Mouse (Mus musculus): ENCODE results near the gene Lrpprc.
"Not testable (repeated sequence)": the region's sequence is repeated elsewhere in the genome, so short reads cannot be mapped to it uniquely, and the experiment has no call there.

Lrpprc gene

GRCm38 (mm10) chr17:84790447-84791098, at the start of gene Lrpprc:
Gene Lrpprc (minus strand): TSS chr17:84790789.
- in situ Hi-C loops (cut with MseI, MboI), result no loop called here

DNA sequence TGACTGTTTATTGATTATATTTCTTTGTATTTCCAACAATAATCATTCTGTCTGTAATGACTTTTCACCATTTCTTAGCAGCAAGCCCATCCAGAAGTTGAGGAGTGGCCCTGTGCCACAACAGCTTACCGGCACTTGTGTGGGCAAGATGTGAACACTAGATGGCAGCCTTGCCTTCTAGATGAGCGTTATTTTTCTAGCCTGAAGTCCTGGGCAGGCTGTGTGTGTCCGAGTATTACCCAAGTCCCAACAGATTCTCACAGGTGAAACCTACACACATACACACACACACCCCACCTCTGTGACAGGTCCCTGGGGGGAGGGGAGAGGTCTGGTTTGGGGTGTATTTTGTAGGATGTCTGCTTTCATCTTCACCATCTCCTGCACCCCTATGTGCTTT, 47.2 kb upstream of the Lrpprc start:
- in situ Hi-C loops (cut with MseI, MboI), result loop anchor here (25.0 kb wide), 1 partner anchor 800 kb away; no protein-coding TSS in a partner anchor

- in situ Hi-C loops (cut with MseI, MboI), result loop anchor here (25.0 kb wide), 1 partner anchor 802 kb away; no protein-coding TSS in a partner anchor
Measured at GRCm38 (mm10) chr17:84835249-84835648, 44.7 kb upstream of the Lrpprc start.

- in situ Hi-C loops (cut with MseI, MboI), result loop anchor here (25.0 kb wide), 1 partner anchor 805 kb away; no protein-coding TSS in a partner anchor
Measured at GRCm38 (mm10) chr17:84832346-84832745, 41.8 kb upstream of the Lrpprc start.

GRCm38 (mm10) chr17:84828301-84828700, 37.7 kb upstream of the Lrpprc start:
- in situ Hi-C loops (cut with MseI, MboI), result loop anchor here (25.0 kb wide), 1 partner anchor 809 kb away; no protein-coding TSS in a partner anchor

- in situ Hi-C loops (cut with MseI, MboI), result no loop called here
Measured at GRCm38 (mm10) chr17:84820603-84821002, 30.0 kb upstream of the Lrpprc start.

DNA sequence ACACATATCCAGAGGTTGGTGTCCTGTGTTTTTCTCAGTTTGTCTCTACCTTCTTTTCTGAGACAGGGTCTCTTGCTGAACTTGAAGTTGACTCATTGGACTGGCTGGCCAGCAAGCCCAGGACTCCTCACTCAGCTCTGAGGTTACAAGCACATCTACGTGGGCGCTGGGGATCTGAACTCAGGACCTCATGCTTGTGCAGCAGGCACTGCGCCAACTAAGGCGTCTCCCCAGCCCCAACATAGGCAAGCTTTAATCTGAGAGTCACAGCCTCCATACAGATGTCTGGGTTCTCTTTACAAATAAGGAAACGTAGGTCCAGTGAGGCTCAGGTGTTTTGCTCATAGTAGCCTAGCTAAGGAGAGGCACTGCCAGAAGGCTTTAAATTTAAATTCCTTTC, 27.8 kb upstream of the Lrpprc start:
- in situ Hi-C loops (cut with MseI, MboI), result no loop called here

- in situ Hi-C loops (cut with MseI, MboI), result no loop called here
Measured at GRCm38 (mm10) chr17:84816014-84816461, 25.4 kb upstream of the Lrpprc start.

GRCm38 (mm10) chr17:84814905-84815304, 24.3 kb upstream of the Lrpprc start:
- in situ Hi-C loops (cut with MseI, MboI), result no loop called here

GRCm38 (mm10) chr17:84814192-84814591, 23.6 kb upstream of the Lrpprc start:
- in situ Hi-C loops (cut with MseI, MboI), result not testable (repeated sequence)

GRCm38 (mm10) chr17:84792006-84792405, 1.4 kb upstream of the Lrpprc start:
- in situ Hi-C loops (cut with MseI, MboI), result no loop called here

GRCm38 (mm10) chr17:84791156-84791555, 567 bp upstream of the Lrpprc start:
- in situ Hi-C loops (cut with MseI, MboI), result no loop called here

DNA sequence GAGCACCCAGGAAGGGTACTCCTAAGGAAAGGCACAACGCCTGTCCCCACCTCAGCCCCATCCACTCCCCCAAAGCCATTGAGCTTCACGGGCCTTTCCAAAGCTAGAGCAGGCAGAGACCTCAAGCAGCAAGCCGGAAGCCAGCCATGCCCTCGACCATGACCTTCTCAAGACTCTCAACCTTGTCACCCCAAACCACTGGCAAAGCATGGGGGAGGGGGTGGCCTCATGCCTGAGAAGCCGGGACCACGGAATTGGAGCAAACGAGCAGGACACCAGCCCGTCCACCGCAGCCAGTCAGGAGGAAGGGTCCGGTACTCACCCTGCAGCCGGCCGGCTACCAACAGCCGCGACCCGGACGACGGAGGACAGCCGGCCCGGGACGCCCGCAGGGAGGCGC, 546 bp downstream of the Lrpprc start:
- in situ Hi-C loops (cut with MseI, MboI), result no loop called here

DNA sequence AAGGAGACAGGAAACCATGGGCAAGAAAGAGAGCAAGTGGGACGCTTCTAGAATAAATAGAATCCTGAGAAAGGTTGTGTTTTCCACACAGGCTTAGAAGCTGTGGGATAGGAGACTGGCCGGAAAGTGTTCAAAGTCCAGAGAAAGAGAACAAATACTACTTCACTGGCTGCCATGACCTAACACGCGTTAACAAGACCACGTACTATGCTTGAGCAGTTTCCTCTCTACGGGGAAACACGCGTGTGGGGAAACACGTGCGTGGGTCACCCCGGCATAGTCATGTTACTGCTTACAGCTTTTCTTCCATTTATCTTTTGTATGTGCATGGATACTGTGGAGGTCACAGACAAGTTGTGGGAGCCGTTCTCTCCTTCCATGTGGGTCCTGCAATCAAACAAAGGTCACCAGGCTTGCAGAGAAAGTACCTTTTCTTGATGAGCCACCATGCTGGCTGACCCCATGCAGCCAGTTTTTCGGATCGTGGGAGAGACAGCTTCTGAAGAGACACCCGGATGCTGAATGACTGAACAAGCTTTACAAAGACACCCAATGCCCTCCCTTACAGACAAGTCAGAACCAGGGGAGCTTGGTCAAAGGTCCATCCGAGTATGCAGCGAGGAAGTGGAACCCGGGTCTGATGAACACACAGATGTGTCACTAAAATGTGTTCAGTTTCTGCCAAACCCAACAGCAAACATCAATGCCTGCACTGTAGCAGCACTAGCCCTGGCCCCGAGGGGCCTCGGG, 2.0 kb downstream of the Lrpprc start:
- in situ Hi-C loops (cut with MseI, MboI), result no loop called here

DNA sequence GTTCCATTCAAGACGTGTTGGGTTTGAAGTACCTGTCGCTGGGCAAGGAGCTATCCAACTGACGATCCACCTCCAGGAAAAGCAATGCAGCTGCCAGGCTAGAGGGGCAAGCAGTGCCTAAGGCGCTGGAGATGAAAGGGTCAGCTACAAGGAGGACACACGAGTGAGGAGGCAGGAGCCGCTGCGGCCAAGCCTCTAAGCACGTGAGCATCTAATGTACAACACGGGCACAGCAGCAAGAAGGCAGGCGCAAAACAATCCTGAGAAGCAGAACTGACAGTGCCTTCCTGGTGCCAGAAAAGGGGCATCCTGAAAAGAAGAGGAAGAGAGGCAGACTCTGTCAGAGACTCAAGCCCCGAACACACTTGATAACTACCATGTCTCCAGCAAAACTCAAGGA, 3.1 kb downstream of the Lrpprc start:
- in situ Hi-C loops (cut with MseI, MboI), result no loop called here

DNA sequence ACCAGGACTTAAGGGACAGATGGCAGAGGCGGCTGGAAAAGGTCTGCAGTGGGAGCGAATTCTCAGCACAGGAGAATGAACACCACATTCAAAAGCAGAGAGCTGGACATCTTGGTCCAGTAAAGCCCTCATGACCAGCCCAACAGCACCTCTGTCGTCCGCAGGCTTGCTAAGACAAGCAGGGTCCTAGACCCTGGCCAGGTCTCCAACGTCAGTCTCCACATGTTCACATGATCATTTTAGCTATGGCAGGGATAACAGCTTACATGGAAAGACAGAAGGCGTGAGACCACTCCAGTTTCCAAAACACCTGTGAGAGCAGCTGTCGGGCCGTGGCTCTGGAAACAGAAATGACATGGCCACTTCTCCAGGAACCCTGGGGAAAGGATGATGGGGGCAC, 3.7 kb downstream of the Lrpprc start:
- in situ Hi-C loops (cut with MseI, MboI), result no loop called here

GRCm38 (mm10) chr17:84785176-84785575, 5.4 kb downstream of the Lrpprc start:
- in situ Hi-C loops (cut with MseI, MboI), result no loop called here

GRCm38 (mm10) chr17:84783491-84783890, 7.1 kb downstream of the Lrpprc start:
- in situ Hi-C loops (cut with MseI, MboI), result no loop called here

DNA sequence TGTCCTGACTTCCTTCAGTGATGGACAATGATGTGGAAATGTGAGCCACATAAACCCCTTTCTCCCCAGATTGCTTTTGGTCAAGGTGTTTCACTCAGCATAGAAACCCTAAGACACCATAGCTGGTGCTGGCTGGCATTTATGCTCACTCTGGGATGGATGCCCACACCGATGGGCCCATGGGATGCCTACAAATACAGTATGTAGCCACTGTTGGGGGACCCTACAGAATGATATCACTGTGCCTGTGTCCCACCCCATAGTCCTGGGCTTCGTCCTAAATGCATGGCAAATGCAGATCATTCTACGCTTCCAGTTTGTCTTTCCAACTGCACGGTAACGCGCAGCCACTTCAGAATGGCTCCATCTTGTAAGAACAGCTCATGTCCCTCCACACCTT, 10.3 kb downstream of the Lrpprc start:
- in situ Hi-C loops (cut with MseI, MboI), result no loop called here

GRCm38 (mm10) chr17:84778477-84778978, 12.1 kb downstream of the Lrpprc start:
- in situ Hi-C loops (cut with MseI, MboI), result no loop called here

GRCm38 (mm10) chr17:84776362-84777000, 14.1 kb downstream of the Lrpprc start:
- in situ Hi-C loops (cut with MseI, MboI), result no loop called here

DNA sequence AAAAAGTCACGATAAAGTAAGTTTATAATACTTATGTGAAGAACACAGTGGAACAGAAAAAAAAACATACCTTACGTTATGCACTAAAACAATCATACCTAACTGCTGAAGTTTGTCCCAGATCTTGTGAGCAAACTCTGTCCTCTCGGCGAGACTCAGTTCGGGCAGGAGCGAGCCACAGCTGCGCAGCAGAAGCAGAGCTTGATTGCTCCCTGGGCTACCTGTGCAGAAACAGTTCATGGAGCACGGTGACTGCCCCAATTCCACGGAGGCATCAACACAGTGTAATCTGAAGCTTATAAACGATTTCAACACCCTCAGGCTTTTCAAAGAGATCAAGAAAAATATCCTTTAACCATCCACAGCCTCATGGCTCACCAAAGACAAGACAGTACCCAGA, 15.3 kb downstream of the Lrpprc start:
- in situ Hi-C loops (cut with MseI, MboI), result no loop called here
